Mouse (Mus musculus): Measurements from ENCODE around the gene Zfp706.

The Zfp706 gene

GRCm38 (mm10) chr15:36975256-36975620 lies 32.3 kb downstream of the Zfp706 start:
- no peak for DNase-seq

- DNase-seq = no peak
These were observed 32.8 kb downstream of the Zfp706 start for GRCm38 (mm10) chr15:36974614-36975255.

- DNase-seq = no peak
These were observed 33.9 kb downstream of the Zfp706 start for GRCm38 (mm10) chr15:36973714-36974113.

GRCm38 (mm10) chr15:36973290-36973689 lies 34.3 kb downstream of the Zfp706 start:
- no peak for DNase-seq

GRCm38 (mm10) chr15:36969794-36970193 lies 37.8 kb downstream of the Zfp706 start:
- DNase-seq = no peak

GRCm38 (mm10) chr15:36968295-36968694 lies 39.3 kb downstream of the Zfp706 start:
- no peak for DNase-seq

- peak in 1 of 2 experiments; percentile 42 for DNase-seq
These were observed 40.0 kb downstream of the Zfp706 start for GRCm38 (mm10) chr15:36967381-36968211.

DNA sequence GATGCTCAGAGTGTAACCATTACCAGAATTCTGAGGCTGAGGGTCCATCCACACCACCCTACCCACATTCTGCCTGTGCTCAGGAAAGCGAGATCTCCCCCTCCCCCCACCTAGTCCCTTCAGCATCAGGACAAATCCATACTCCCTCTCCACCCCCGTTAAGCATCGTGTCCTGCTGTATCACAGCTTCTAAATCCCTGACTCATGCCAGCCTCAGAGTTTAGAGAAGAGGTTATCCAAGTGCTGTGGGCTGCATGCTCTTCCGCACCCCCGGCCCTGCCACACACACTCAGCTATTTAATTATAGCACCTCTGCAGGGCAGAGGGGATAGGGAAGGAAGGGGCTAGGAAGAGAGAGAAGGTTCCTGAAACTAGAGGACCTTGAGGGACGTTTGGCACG lies 40.6 kb downstream of the Zfp706 start:
- no peak for DNase-seq

- no peak for DNase-seq
These were observed 41.1 kb downstream of the Zfp706 start for GRCm38 (mm10) chr15:36966466-36966865.

- DNase-seq = no peak
These were observed 41.8 kb downstream of the Zfp706 start for GRCm38 (mm10) chr15:36965743-36966142.

- no peak for DNase-seq
These were observed 44.6 kb downstream of the Zfp706 start for GRCm38 (mm10) chr15:36962931-36963330.

DNA sequence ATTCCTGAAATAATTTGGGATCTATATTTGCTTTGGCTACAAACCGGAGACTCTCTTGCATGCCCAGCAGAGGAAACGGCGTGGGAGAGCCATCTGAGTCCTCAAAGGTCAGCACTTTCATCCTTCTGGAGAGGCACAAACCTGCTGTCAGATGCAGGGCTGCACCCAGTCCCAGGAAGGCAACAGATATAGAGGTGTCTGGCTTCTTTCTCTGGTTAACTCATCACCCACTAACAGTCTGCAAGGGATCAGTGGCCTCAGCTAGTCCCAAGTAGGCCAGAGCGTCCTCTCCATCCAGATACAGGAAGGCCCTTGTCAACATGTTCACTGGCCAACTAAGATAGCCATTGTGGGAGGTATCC lies 46.7 kb downstream of the Zfp706 start:
- no peak for DNase-seq

GRCm38 (mm10) chr15:36960010-36960875 lies 47.3 kb downstream of the Zfp706 start:
- DNase-seq = peak in 1 of 2 experiments; percentile 28

DNA sequence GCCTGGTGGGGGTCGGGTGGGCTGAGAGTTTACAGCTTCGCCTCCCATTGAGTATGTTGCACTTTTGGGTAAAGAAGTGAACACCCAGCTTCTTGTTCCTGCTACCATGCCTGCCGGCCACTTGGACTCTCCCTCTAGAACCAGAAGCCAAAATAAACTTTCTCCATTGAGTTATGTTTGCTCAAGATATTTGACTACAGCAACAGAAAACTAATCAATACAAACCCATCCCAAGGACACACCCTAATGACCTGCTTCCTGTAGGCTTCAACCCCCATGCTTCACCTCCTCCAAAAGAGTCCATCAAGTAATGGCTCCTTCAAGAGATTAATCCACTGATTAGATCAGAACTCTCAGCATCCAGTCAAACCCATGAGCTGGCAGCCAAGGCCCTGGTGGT lies 51.4 kb downstream of the Zfp706 start:
- no peak for DNase-seq

DNA sequence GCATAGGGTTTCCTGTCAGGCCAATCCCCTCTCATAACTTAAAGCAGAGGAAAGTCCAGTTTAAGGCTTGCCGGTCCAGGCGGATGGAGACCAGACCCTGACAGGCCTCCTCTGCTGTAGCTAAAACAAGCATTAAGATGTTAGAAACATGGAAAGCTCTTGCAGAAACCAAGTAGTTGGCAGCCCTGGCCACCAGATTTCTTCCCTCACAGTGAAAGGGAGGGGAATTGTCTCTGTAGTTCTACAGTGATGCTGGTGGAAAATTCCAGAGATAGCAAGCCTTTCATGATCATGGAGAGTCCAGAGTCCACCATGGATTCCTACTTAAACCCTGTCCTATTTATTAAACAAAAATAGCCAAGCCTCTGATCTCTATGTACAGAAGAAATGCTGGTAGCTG lies 57.3 kb downstream of the Zfp706 start:
- DNase-seq = no peak

- no peak for DNase-seq
These were observed 58.6 kb downstream of the Zfp706 start for GRCm38 (mm10) chr15:36948866-36949546.
